Mouse (Mus musculus) liver, adult 2 months (tissue): ENCODE measurements around the gene Igfbp7. TPM values are rescaled to one million over a fixed set of nuclear protein-coding genes. Genes with fewer than 3 reads are reported as not detected.

Source experiments
- DNase-seq: peaks from one replicate; pipeline ENCODE4 v3.0.0-alpha.2; 2011; ENCODE audit warnings: low read depth, low spot score; ENCODE audit errors: extremely low read depth
- H3K27ac ChIP-seq: fragments of 200-500 bp; replicated peaks from 2 replicates; pipeline ENCODE4 v1.5.1; 2012; ENCODE audit warnings: low read depth, mild to moderate bottlenecking, control low read depth, inconsistent platforms, low read length; ENCODE audit not compliant: insufficient read depth
- H3K27me3 ChIP-seq: fragments of 200-500 bp; 2 replicates; pipeline ENCODE4 v1.6.1; 2012; ENCODE audit warnings: mild to moderate bottlenecking, moderate library complexity, low read length, inconsistent platforms; ENCODE audit not compliant: control insufficient read depth, insufficient read depth
- H3K36me3 ChIP-seq: fragments of 200-500 bp; 2 replicates; pipeline ENCODE4 v1.6.1; 2012; ENCODE audit warnings: low read length, inconsistent platforms; ENCODE audit not compliant: control insufficient read depth, insufficient read depth
- H3K4me1 ChIP-seq: fragments of 200-500 bp; 2 replicates; pipeline ENCODE4 v1.6.1; 2011; ENCODE audit warnings: low read length; ENCODE audit not compliant: control insufficient read depth, insufficient read depth
- H3K4me3 ChIP-seq: fragments of 200-500 bp; 2 replicates; pipeline ENCODE4 v1.5.1; 2011; ENCODE audit warnings: low read depth, mild to moderate bottlenecking, control low read depth, low read length, moderate library complexity; ENCODE audit not compliant: insufficient read depth
- H3K79me2 ChIP-seq: fragments of 200-500 bp; 2 replicates; pipeline ENCODE4 v1.6.1; 2012; ENCODE audit warnings: inconsistent platforms, mild to moderate bottlenecking, low read length, moderate library complexity; ENCODE audit not compliant: control insufficient read depth, insufficient read depth
- H3K9ac ChIP-seq: fragments of 200-500 bp; 2 replicates; pipeline ENCODE4 v1.6.1; 2012; ENCODE audit warnings: low read depth, mild to moderate bottlenecking, control low read depth, inconsistent platforms, low read length
- CTCF ChIP-seq: fragments of 200-500 bp; IDR thresholded peaks from 2 replicates; pipeline ENCODE4 v1.5.1; 2011; ENCODE audit warnings: low read depth, low read length, control low read depth
- POLR2A ChIP-seq: fragments of 200-500 bp; IDR thresholded peaks from 2 replicates; pipeline ENCODE4 v1.6.1; 2011; ENCODE audit warnings: low read length, control low read depth; ENCODE audit not compliant: insufficient read depth; ENCODE audit errors: extremely low read depth
- WGBS: fragments of 180-500 bp; shearing (Covaris S2); methylation state at CpG from one replicate; pipeline ENCODE4 v1.1.7; 2018; 5-methylcytosine and 5-hydroxymethylcytosine counted together
- polyA plus RNA-seq: library from polyadenylated mRNA; depleted of rRNA; stranded (reverse); fragments of >200 nt; gene quantifications from 2 replicates; pipeline ENCODE4 v1.2.3, GENCODE M21; 2012
- total RNA-seq: library from RNA; depleted of rRNA; stranded (reverse); fragments of >200 nt; gene quantifications from 2 replicates; pipeline ENCODE4 v1.2.3, GENCODE M21; 2014

Gene Igfbp7
- total and polyA plus RNA-seq, 2 experiments = 69.7 to 336 TPM

GRCm38 (mm10) chr5:77402137-77402536 is 5.7 kb downstream of the Igfbp7 start:
- H3K9ac ChIP-seq = no peak overlapping the region
- no peak for DNase-seq
- 59% methylated on average over 5 of the region's 5 CpGs for WGBS
- H3K4me1 ChIP-seq = peaks cover 5% of the 10 kb centered on the region; the same call in 1 of the 2 replicates
- peak overlapping the region; percentile 40 for H3K27ac ChIP-seq
- no peak overlapping the region for H3K4me3 ChIP-seq
- TF ChIP-seq POLR2A = no peak
- TF ChIP-seq CTCF = no peak
- H3K27me3 ChIP-seq = no peaks in the 10 kb centered on the region
- 0 out of 2 replicates have a peak, but pooled peaks cover 2% of the 10 kb centered on the region for H3K36me3 ChIP-seq
- H3K79me2 ChIP-seq = no peaks in the 10 kb centered on the region; the same call in 1 of the 2 replicates

GRCm38 (mm10) chr5:77400823-77401222 is 7.0 kb downstream of the Igfbp7 start:
- Histone ChIP-seq H3K36me3 (0 out of 2 replicates have a peak, but pooled peaks cover 2% of the 10 kb centered on the region), H3K4me3 (no peak overlapping the region), H3K27ac (no peak overlapping the region), H3K27me3 (no peaks in the 10 kb centered on the region), H3K9ac (no peak overlapping the region), H3K4me1 (peaks cover 6% of the 10 kb centered on the region; the same call in 1 of the 2 replicates), H3K79me2 (no peaks in the 10 kb centered on the region; the same call in 1 of the 2 replicates)
- DNase-seq = no peak
- TF ChIP-seq POLR2A (no peak), CTCF (no peak)
- WGBS = 75% methylated on average over 6 of the region's 6 CpGs

DNA sequence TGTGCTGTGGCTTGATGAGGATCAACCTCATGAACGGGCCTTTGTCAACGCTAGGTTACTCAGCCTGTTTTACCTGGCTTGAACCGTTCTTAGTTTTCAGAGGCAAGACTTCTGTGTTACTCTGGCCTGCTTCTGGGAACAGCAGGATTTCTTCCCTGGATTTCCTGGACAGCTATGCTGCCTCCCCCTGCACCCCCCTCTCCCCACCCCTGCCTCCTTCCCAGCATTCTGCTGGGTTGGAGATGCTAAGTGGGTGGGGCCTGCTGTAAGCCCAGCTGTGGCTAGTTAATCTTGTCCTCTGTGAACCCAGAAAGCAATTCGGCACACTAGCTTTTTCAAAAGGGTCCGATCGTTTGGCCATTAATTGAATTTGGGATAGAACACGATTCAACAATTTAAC is 7.7 kb downstream of the Igfbp7 start:
- Histone ChIP-seq H3K9ac (no peak overlapping the region), H3K27ac (no peak overlapping the region; the same call in 1 of the 2 replicates), H3K4me1 (peaks cover 6% of the 10 kb centered on the region; the same call in 1 of the 2 replicates), H3K27me3 (no peaks in the 10 kb centered on the region), H3K4me3 (no peak overlapping the region), H3K36me3 (0 out of 2 replicates have a peak, but pooled peaks cover 2% of the 10 kb centered on the region), H3K79me2 (no peaks in the 10 kb centered on the region; the same call in 1 of the 2 replicates)
- 78% methylated on average over 7 of the region's 7 CpGs for WGBS
- no peak for DNase-seq
- TF ChIP-seq CTCF (no peak), POLR2A (no peak)

- no peak overlapping the region for H3K4me3 ChIP-seq
- TF ChIP-seq POLR2A = no peak
- TF ChIP-seq CTCF = no peak
- peak overlapping the region; percentile 28; the same call in 1 of the 2 replicates for H3K27ac ChIP-seq
- no peak for DNase-seq
- 81% methylated on average over 4 of the region's 4 CpGs for WGBS
- H3K79me2 ChIP-seq = no peaks in the 10 kb centered on the region; the same call in 1 of the 2 replicates
- 0 out of 2 replicates have a peak, but pooled peaks cover 2% of the 10 kb centered on the region for H3K36me3 ChIP-seq
- H3K9ac ChIP-seq = no peak overlapping the region
- peaks cover 7% of the 10 kb centered on the region; the same call in 1 of the 2 replicates for H3K4me1 ChIP-seq
- H3K27me3 ChIP-seq = no peaks in the 10 kb centered on the region
Observed at GRCm38 (mm10) chr5:77399076-77399475, 8.8 kb downstream of the Igfbp7 start.

DNA sequence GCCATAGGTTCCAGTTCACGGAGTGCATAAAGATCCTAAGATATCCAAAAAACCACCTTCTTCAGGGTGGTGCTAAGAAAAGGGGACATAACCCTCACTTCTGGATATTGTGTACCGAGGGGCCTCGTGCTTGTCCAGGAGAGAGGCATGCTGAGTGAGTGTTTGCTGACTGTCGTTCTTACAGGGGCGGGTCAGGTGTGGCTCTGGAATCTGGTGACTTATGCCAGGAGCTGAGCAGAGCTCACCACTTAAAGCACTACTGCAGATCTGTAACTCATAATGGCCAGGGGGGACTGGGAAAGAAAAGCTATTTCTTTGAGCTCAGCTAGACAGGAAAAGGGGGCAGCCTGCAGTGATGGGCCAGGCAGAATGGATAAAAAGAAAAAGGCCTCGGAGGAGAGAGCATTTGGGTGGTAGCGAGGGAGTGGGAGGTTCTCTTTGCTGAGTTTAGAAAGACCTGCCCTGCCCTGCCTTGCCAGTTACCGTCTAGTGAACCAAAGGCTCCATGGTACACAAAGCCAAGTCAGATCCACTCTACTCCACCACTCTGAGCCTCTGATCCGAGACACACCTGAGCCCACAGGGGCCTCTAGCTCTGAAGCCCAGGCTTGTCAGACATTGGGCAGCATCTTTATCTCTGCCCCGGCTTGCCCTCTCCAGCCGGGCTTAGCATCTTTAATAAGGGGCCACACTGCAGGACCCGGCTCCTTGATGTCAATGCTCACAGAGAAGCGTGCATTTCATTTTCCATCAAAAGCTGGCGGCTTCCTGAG is 9.4 kb downstream of the Igfbp7 start:
- no peak overlapping the region for H3K9ac ChIP-seq
- H3K36me3 ChIP-seq = 0 out of 2 replicates have a peak, but pooled peaks cover 2% of the 10 kb centered on the region
- peak overlapping the region; percentile 28; the same call in 1 of the 2 replicates for H3K27ac ChIP-seq
- H3K4me3 ChIP-seq = no peak overlapping the region
- TF ChIP-seq POLR2A (no peak), CTCF (no peak)
- no peaks in the 10 kb centered on the region for H3K27me3 ChIP-seq
- no peaks in the 10 kb centered on the region; the same call in 1 of the 2 replicates for H3K79me2 ChIP-seq
- H3K4me1 ChIP-seq = peaks cover 7% of the 10 kb centered on the region; the same call in 1 of the 2 replicates
- DNase-seq = no peak
- 79% methylated on average over 14 of the region's 14 CpGs for WGBS
